12 mouse cellular contexts compared by ENCODE assay signal in genomic region chrX:140538649-140539048, GRCm38 (mm10).
DNase-seq lines count a peak whose midpoint lies in the region; ATAC-seq and TF ChIP-seq lines count a peak whose summit lies in the region.
"Had no signal": no experiment of that assay in that cellular context is flagged by ENCODE, and none has a peak within 500 bp of the region (broad histone marks: within the 10 kb centered on the region; RNA-seq: fewer than 3 reads in every experiment).

No protein-coding gene starts in this region.

- no peaks in the 10 kb centered on the region for H3K36me3 ChIP-seq in heart, embryonic 15.5 days
- H3K36me3 ChIP-seq in MEL (ENCODE audit: control insufficient read depth in 1 of 2, insufficient read depth in 2 of 2, low read length in 2 of 2), result peaks cover 0 to 26% of the 10 kb centered on the region in 2 experiments; a peak in 2 of 4 replicates
- no peaks in the 10 kb centered on the region for H3K36me3 ChIP-seq in macrophage (ENCODE audit: inconsistent target)
- H3K36me3 ChIP-seq: forebrain, embryonic 12.5 days; stomach, embryonic 15.5 days had no signal

- H3K9ac ChIP-seq in heart, embryonic 15.5 days, result no peak overlapping the region
- H3K9ac ChIP-seq in MEL (ENCODE audit: control insufficient read depth, low read depth, low read length, poor library complexity, severe bottlenecking), result no peak overlapping the region
- H3K9ac ChIP-seq: forebrain, embryonic 12.5 days; stomach, embryonic 15.5 days had no signal

- peak; percentile 55; the same call in 1 of the 2 replicates for TF ChIP-seq POLR2A in lung, adult 2 months (IDR thresholded peaks at IDR 0.05; ENCODE audit: borderline replicate concordance, extremely low read depth, low read depth, low read length)
- no peak for TF ChIP-seq POLR2A in MEL (IDR thresholded peaks at IDR 0.05; ENCODE audit: control insufficient read depth in 1 of 2, insufficient read depth in 1 of 2, low read depth in 1 of 2, low read length in 2 of 2, poor library complexity in 1 of 2)

- no peak for TF ChIP-seq RAD21 in MEL (IDR thresholded peaks at IDR 0.05; ENCODE audit: low read depth, low read length)

- peaks cover 30% of the 10 kb centered on the region for H3K4me1 ChIP-seq in heart, embryonic 15.5 days (replicated peaks)
- H3K4me1 ChIP-seq in lung, adult 2 months (ENCODE audit: control insufficient read depth, insufficient read depth, low read length), result peaks cover 16% of the 10 kb centered on the region
- peaks cover 4 to 21% of the 10 kb centered on the region in 2 experiments; a peak in 3 of 4 replicates for H3K4me1 ChIP-seq in MEL (ENCODE audit: control insufficient read depth in 1 of 2, insufficient read depth in 2 of 2, low read length in 2 of 2)
- H3K4me1 ChIP-seq: stomach, embryonic 15.5 days had no signal

- no peaks in the 10 kb centered on the region for H3K9me3 ChIP-seq in heart, embryonic 15.5 days (replicated peaks)
- no peaks in the 10 kb centered on the region for H3K9me3 ChIP-seq in MEL (replicated peaks; ENCODE audit: insufficient read depth, low read length)
- H3K9me3 ChIP-seq: forebrain, embryonic 12.5 days; stomach, embryonic 15.5 days had no signal

- WGBS in heart, embryonic 15.5 days, result 47% methylated on average over 2 of the region's 2 CpGs
- WGBS in lung, adult 2 months, result 42% methylated on average over 2 of the region's 2 CpGs
- 50% methylated on average over 2 of the region's 2 CpGs for WGBS in macrophage (ENCODE audit: missing documents)

- H3K4me2 ChIP-seq in heart, embryonic 15.5 days, result no peak overlapping the region
- H3K4me2 ChIP-seq: forebrain, embryonic 12.5 days; stomach, embryonic 15.5 days had no signal

- H3K27me3 ChIP-seq in heart, embryonic 15.5 days, result no peaks in the 10 kb centered on the region
- H3K27me3 ChIP-seq in MEL (ENCODE audit: control insufficient read depth in 1 of 2, insufficient read depth in 2 of 2, low read length in 2 of 2), result no peaks in the 10 kb centered on the region
- H3K27me3 ChIP-seq: stomach, embryonic 15.5 days had no signal

- ATAC-seq in heart, embryonic 15.5 days (replicated peaks; ENCODE audit: insufficient number of reproducible peaks, insufficient read depth, low FRiP score, low read depth), result no peak

- DNase-seq in heart, postnatal 25 days (ENCODE audit: low spot score), result no peak
- DNase-seq in lung, adult 2 months, result no peak
- no peak for DNase-seq in lung, postnatal 36 days
- no peak for DNase-seq in MEL (ENCODE audit: low read depth, low spot score)
- no peak for DNase-seq in ovary, adult 18-20 months (ENCODE audit: low spot score)
- DNase-seq: cerebellum, adult 18-20 months; midbrain, embryonic 14.5 days; right cerebral cortex, postnatal 4 days had no signal

- no peak overlapping the region for H3K4me3 ChIP-seq in heart, embryonic 15.5 days
- no peak overlapping the region for H3K4me3 ChIP-seq in lung, adult 2 months (replicated peaks; ENCODE audit: extremely low read depth, low read depth, low read length)
- no peak overlapping the region for H3K4me3 ChIP-seq in MEL (ENCODE audit: control insufficient read depth in 1 of 2, insufficient read depth in 1 of 2, low read depth in 2 of 2, low read length in 2 of 2)
- H3K4me3 ChIP-seq in macrophage (ENCODE audit: inconsistent target), result no peak overlapping the region
- H3K4me3 ChIP-seq: forebrain, embryonic 12.5 days; stomach, embryonic 15.5 days had no signal

- peak overlapping the region; percentile 49; the same call in 1 of the 2 replicates for H3K27ac ChIP-seq in heart, embryonic 15.5 days
- H3K27ac ChIP-seq in MEL (ENCODE audit: control insufficient read depth, low read depth, low read length) (no peak overlapping the region), macrophage (peak overlapping the region; percentile 55)
- H3K27ac ChIP-seq: forebrain, embryonic 12.5 days; stomach, embryonic 15.5 days had no signal

- no peak; a peak in 1 of 4 replicates for TF ChIP-seq EP300 in MEL (IDR thresholded peaks at IDR 0.05; ENCODE audit: low read depth in 1 of 2, low read length in 2 of 2)

- H3K79me2 ChIP-seq in MEL (ENCODE audit: control insufficient read depth, insufficient read depth, low read length, poor library complexity), result peaks cover 2% of the 10 kb centered on the region; the same call in 1 of the 2 replicates
- peaks cover 36% of the 10 kb centered on the region for H3K79me2 ChIP-seq in macrophage (ENCODE audit: inconsistent target)

- intact Hi-C loops in heart, postnatal 25 days (cut with DNase I), result no loop called here

- TF ChIP-seq CTCF in lung, adult 2 months (IDR thresholded peaks at IDR 0.05; ENCODE audit: insufficient read depth, low read length), result no peak
- TF ChIP-seq CTCF in MEL (IDR thresholded peaks at IDR 0.05 in 2 of 3, conservative IDR thresholded peaks at IDR 0.05 in 1 of 3; ENCODE audit: control insufficient read depth in 1 of 3, insufficient read depth in 1 of 3, low read depth in 2 of 3, low read length in 3 of 3, poor library complexity in 1 of 3, severe bottlenecking in 1 of 3), result no peak

TF ChIP-seq in MEL, 35 proteins besides CTCF, POLR2A, EP300 and RAD21:
- TF ChIP-seq TAL1 (IDR thresholded peaks at IDR 0.05; ENCODE audit: low read length) (no peak), ZNF384 (IDR thresholded peaks at IDR 0.05; ENCODE audit: low read depth, low read length) (peak; percentile 69), SIN3A (IDR thresholded peaks at IDR 0.05; ENCODE audit: low read length) (peak; percentile 28; the same call in 1 of the 2 replicates)
TF ChIP-seq in MEL: peak in this region for 2.
